Mouse (Mus musculus): ENCODE results near the gene Was.
"Not testable (repeated sequence)": the region's sequence is repeated elsewhere in the genome, so short reads cannot be mapped to it uniquely, and the experiment has no call there.

Gene Was

DNA sequence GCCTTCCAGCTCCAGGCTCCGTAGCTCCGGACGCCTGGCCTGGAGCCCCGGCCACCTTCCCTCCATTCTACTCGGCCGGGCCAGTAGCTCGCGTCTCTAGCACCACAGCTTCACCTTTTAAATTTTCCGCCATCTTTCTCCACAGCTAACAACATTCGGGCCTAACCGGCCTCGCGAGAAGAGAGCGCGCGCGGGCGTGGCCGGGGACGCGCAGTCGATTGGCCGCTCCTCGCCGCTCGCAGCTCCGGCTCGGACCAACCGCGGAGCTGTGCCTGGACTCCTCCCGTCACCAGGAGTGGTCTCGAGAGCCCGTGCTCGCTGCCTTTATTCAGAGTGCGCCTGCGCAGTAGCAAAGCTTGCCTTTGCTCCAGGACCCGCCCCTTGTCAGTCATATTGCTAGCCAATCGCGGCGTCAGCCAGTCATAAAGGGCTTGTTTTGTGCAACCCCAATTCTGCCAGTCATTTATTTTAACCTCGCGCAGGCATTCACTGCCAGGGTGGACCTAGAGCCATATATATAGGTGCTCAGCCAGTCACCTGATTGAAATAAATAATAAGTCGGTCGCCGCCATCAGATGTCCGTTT is 15.8 kb downstream of the Was start, which contains the start of gene Suv39h1:
Gene Suv39h1, minus strand, starts transcription at position 331 of the 585 bp plus-strand sequence.
- DNase-seq (ENCODE audit: low read depth, low spot score): peak; percentile 73

GRCm38 (mm10) chrX:8073881-8074429 is 16.3 kb downstream of the Was start:
- DNase-seq (ENCODE audit: low read depth, low spot score): no peak

GRCm38 (mm10) chrX:8069166-8069565 is 21.1 kb downstream of the Was start:
- no peak for DNase-seq (ENCODE audit: low read depth, low spot score)

DNA sequence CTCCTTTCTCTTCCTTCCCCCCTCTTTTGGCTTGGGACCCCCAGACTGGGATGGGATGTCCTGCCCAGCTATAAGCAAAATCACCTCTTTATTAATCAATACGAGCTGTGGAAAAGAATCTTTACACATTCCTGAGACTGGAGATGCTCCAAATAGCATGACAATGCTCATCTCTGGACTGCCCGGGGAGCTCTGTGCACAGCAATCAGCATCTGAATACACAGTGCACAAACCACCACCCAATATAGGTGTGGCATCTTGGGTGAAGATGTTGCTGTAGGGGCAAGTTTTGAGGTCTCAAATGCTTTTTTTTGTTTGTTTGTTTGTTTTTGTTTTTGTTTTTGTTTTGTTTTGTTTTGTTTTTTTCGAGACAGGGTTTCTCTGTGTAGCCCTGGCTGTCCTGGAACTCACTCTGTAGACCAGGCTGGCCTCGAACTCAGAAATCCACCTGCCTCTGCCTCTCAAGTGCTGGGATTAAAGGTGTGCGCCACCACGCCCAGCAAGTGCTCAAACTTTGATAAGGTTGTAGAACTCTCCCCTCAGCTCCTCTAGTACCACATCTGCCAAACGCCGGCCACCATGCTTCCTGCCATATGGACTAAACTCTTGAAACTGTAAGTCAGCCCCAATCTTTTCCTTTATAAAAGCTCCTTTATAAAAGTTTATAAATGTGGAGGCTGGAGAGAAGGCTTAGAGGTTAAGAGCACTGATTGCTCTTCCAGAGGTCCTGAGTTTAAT is 39.1 kb downstream of the Was start:
- not testable (repeated sequence) for DNase-seq (ENCODE audit: low read depth, low spot score)

GRCm38 (mm10) chrX:8033009-8033408 is 57.3 kb downstream of the Was start:
- no peak for DNase-seq (ENCODE audit: low read depth, low spot score)
